Mouse (Mus musculus) ES-Bruce4 (cell line): ENCODE data around the gene St3gal3.

ENCODE experiments used
- CTCF ChIP-seq: IDR thresholded peaks from one replicate; pipeline ENCODE4 v1.8.1; 2011; ENCODE audit warnings: low read depth, low read length
- EP300 ChIP-seq: IDR thresholded peaks from 2 replicates; pipeline ENCODE4 v1.6.1; 2011; ENCODE audit warnings: low read depth, low read length; ENCODE audit not compliant: insufficient read depth
- POLR2A ChIP-seq: IDR thresholded peaks from one replicate; pipeline ENCODE4 v1.8.1; 2011; ENCODE audit warnings: low read length; ENCODE audit not compliant: insufficient read depth

- TF ChIP-seq CTCF (no peak), POLR2A (no peak), EP300 (no peak)
Observed at GRCm38 (mm10) chr4:117912131-117912561, 222.6 kb downstream of the St3gal3 start.
